In the genomic region with DNA sequence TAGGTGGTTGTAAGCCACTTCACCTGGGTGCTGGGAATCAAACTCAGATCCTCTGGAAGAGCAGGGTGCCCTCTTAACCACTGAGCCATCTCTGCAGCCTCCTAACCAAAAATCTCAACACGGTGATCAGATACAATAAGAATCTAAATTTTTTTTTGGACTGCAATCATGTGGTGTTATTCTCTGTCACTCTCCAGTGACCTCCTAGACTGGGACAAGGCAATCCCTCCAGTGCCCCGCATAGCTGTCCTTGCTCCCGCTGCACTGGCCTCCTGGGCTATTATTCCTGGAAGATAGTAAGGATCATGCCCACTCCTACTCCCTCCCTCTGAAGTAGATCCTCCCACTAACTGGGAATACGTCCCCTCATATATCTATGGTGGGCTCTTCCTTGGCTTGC, we compare ENCODE assay signal across 27 mouse cellular contexts. TPM values are rescaled to one million over a fixed set of nuclear protein-coding genes. Genes with fewer than 3 reads are reported as not detected.
DNase-seq lines count a peak whose midpoint lies in the region; ATAC-seq and TF ChIP-seq lines count a peak whose summit lies in the region.
"Had no signal": no experiment of that assay in that cellular context is flagged by ENCODE, and none has a peak within 500 bp of the region (broad histone marks: within the 10 kb centered on the region; RNA-seq: fewer than 3 reads in every experiment).

No protein-coding gene starts in this region.

- no peak overlapping the region for H3K4me2 ChIP-seq in intestine, embryonic 14.5 days (ENCODE audit: low read length)
- no peak overlapping the region for H3K4me2 ChIP-seq in intestine, postnatal 0 days (replicated peaks; ENCODE audit: low read depth)
- H3K4me2 ChIP-seq in neural tube, embryonic 14.5 days (ENCODE audit: low read depth, low read length), result no peak overlapping the region
- H3K4me2 ChIP-seq: embryonic facial prominence, embryonic 12.5 days; forebrain, embryonic 13.5 days; forebrain, embryonic 15.5 days had no signal

- H3K27me3 ChIP-seq in intestine, embryonic 14.5 days (replicated peaks; ENCODE audit: control insufficient read depth, insufficient read depth, low read length), result peaks cover 7% of the 10 kb centered on the region
- H3K27me3 ChIP-seq in intestine, postnatal 0 days (replicated peaks; ENCODE audit: control insufficient read depth, insufficient read depth, low read length), result no peaks in the 10 kb centered on the region; the same call in 1 of the 2 replicates
- peaks cover 6% of the 10 kb centered on the region for H3K27me3 ChIP-seq in neural tube, embryonic 14.5 days (ENCODE audit: control insufficient read depth, insufficient read depth, low read length)
- H3K27me3 ChIP-seq: Patski had no signal

- no peaks in the 10 kb centered on the region for H3K9me3 ChIP-seq in intestine, embryonic 14.5 days (ENCODE audit: control insufficient read depth, low read length)
- no peaks in the 10 kb centered on the region for H3K9me3 ChIP-seq in intestine, postnatal 0 days (ENCODE audit: control insufficient read depth)
- no peaks in the 10 kb centered on the region for H3K9me3 ChIP-seq in neural tube, embryonic 14.5 days (ENCODE audit: control insufficient read depth, low read length)
- H3K9me3 ChIP-seq: embryonic facial prominence, embryonic 10.5 days; embryonic facial prominence, embryonic 12.5 days; forebrain, embryonic 13.5 days; forebrain, embryonic 15.5 days; G1E had no signal

- no peak overlapping the region for H3K27ac ChIP-seq in intestine, embryonic 14.5 days (ENCODE audit: low read depth)
- H3K27ac ChIP-seq in intestine, postnatal 0 days (ENCODE audit: low read depth, low read length), result no peak overlapping the region
- H3K27ac ChIP-seq in neural tube, embryonic 14.5 days (ENCODE audit: low read depth, low read length), result no peak overlapping the region
- H3K27ac ChIP-seq: embryonic facial prominence, embryonic 10.5 days; embryonic facial prominence, embryonic 12.5 days; forebrain, embryonic 13.5 days; forebrain, embryonic 15.5 days had no signal

- intact Hi-C loops in heart, postnatal 14 days (cut with DNase I), result no loop called here

- no peak overlapping the region for H3K9ac ChIP-seq in intestine, embryonic 14.5 days (ENCODE audit: low read length)
- no peak overlapping the region for H3K9ac ChIP-seq in intestine, postnatal 0 days (ENCODE audit: low read depth, low read length)
- no peak overlapping the region for H3K9ac ChIP-seq in neural tube, embryonic 14.5 days (replicated peaks; ENCODE audit: low read depth, low read length)
- H3K9ac ChIP-seq: embryonic facial prominence, embryonic 12.5 days; forebrain, embryonic 13.5 days; forebrain, embryonic 15.5 days had no signal

- DNase-seq in heart, adult 11 months, result peak; percentile 73
- no peak for DNase-seq in heart, postnatal 14 days
- peak; percentile 38 for DNase-seq in intestine, embryonic 14.5 days (ENCODE audit: low spot score)
- DNase-seq in neural tube, embryonic 10.5 days (ENCODE audit: extremely low spot score, low spot score), result no peak
- DNase-seq: adrenal gland, adult 8-10 months; adrenal gland, postnatal 14 days; adrenal gland, postnatal 36 days; B cell, adult 2 months; cerebellum, adult 11-12 months; cerebellum, adult 2 months; cerebellum, adult 9-10 months; cerebellum, postnatal 10 days; cerebellum, postnatal 25 days had no signal

- no peak overlapping the region for H3K4me3 ChIP-seq in intestine, embryonic 14.5 days (ENCODE audit: low read depth, low read length)
- no peak overlapping the region for H3K4me3 ChIP-seq in intestine, postnatal 0 days (ENCODE audit: low read depth, low read length)
- H3K4me3 ChIP-seq in neural tube, embryonic 14.5 days (ENCODE audit: low read depth, low read length), result no peak overlapping the region
- H3K4me3 ChIP-seq: embryonic facial prominence, embryonic 10.5 days; embryonic facial prominence, embryonic 12.5 days; forebrain, embryonic 13.5 days; forebrain, embryonic 15.5 days had no signal

- H3K4me1 ChIP-seq in intestine, embryonic 14.5 days (replicated peaks; ENCODE audit: control insufficient read depth, insufficient read depth, low read length), result no peaks in the 10 kb centered on the region
- no peaks in the 10 kb centered on the region for H3K4me1 ChIP-seq in intestine, postnatal 0 days (replicated peaks; ENCODE audit: control insufficient read depth, insufficient read depth, low read length)
- H3K4me1 ChIP-seq in neural tube, embryonic 14.5 days (ENCODE audit: control insufficient read depth, insufficient read depth, low read length), result no peaks in the 10 kb centered on the region

- no peaks in the 10 kb centered on the region for H3K36me3 ChIP-seq in intestine, embryonic 14.5 days (ENCODE audit: control insufficient read depth, insufficient read depth, low read length)
- no peaks in the 10 kb centered on the region for H3K36me3 ChIP-seq in intestine, postnatal 0 days (ENCODE audit: control insufficient read depth, insufficient read depth)
- no peaks in the 10 kb centered on the region for H3K36me3 ChIP-seq in neural tube, embryonic 14.5 days (ENCODE audit: control insufficient read depth, insufficient read depth, low read length)
- H3K36me3 ChIP-seq: embryonic facial prominence, embryonic 10.5 days; embryonic facial prominence, embryonic 12.5 days; forebrain, embryonic 15.5 days; G1E had no signal

- no peak for TF ChIP-seq CTCF in intestine, postnatal 0 days (IDR thresholded peaks at IDR 0.05; ENCODE audit: low read depth)

- ATAC-seq in intestine, embryonic 14.5 days (replicated peaks; ENCODE audit: low FRiP score, low TSS enrichment, low read depth), result no peak
- ATAC-seq in intestine, postnatal 0 days, result no peak
- 0 out of 2 replicates have a peak, but pooled peaks have one; percentile 33 for ATAC-seq in neural tube, embryonic 14.5 days (ENCODE audit: low read depth)
- ATAC-seq: activated CD4-positive, CD25-positive, alpha-beta regulatory T cell, adult 4 months; CD4-positive, CD25-positive, alpha-beta regulatory T cell, adult 4 months; forebrain, embryonic 13.5 days; forebrain, embryonic 15.5 days; Patski had no signal

- 80% methylated on average over 4 of the region's 4 CpGs for WGBS in intestine, embryonic 14.5 days
- WGBS in intestine, postnatal 0 days, result 87% methylated on average over 4 of the region's 4 CpGs
- WGBS in neural tube, embryonic 14.5 days, result 59% methylated on average over 4 of the region's 4 CpGs

RNA-seq across cellular contexts. Expression of gene Foxe3, which starts 15.5 kb away (rescaled TPM):
- not detected for total RNA-seq in heart, postnatal 14 days (2021)
- polyA plus RNA-seq in intestine, embryonic 14.5 days (2014; fragmentation: Nextera tagmentation; extraction: Ambion mirVana), result not detected in 2 replicates
- polyA plus RNA-seq in intestine, postnatal 0 days (2015; fragmentation: Nextera tagmentation; extraction: Ambion mirVana), result not detected in 2 replicates
- polyA plus RNA-seq in neural tube, embryonic 14.5 days (2014; fragmentation: Nextera tagmentation; extraction: Ambion mirVana), result not detected in 2 replicates
- total RNA-seq: adrenal gland, adult 18-20 months; adrenal gland, postnatal 14 days; adrenal gland, postnatal 36 days; CH12.LX; G1E had no signal
- polyA plus RNA-seq: activated CD4-positive, CD25-positive, alpha-beta regulatory T cell, adult 4 months; CD4-positive, CD25-positive, alpha-beta regulatory T cell, adult 4 months; cerebellum, adult 2 months; cortical plate, adult 2 months; embryonic facial prominence, embryonic 14.5 days; forebrain, embryonic 13.5 days; forebrain, embryonic 15.5 days; G1E; Patski had no signal

RNA-seq across cellular contexts. Expression of gene Foxd2, which starts 32.6 kb away (rescaled TPM):
- under 1 TPM; 0.38 to 0.39 TPM for total RNA-seq in heart, postnatal 14 days (2021)
- 0.14 and 0.28 TPM in 2 replicates for polyA plus RNA-seq in intestine, embryonic 14.5 days (2014; fragmentation: Nextera tagmentation; extraction: Ambion mirVana)
- 0.50 TPM in 1 of 2 replicates, not detected in the other for polyA plus RNA-seq in intestine, postnatal 0 days (2015; fragmentation: Nextera tagmentation; extraction: Ambion mirVana)
- not detected in 2 replicates for polyA plus RNA-seq in neural tube, embryonic 14.5 days (2014; fragmentation: Nextera tagmentation; extraction: Ambion mirVana)

RNA-seq across cellular contexts. Expression of gene Cmpk1, which starts 45.7 kb away (rescaled TPM):
- total RNA-seq in heart, postnatal 14 days (2021), result 10 to 100 TPM; 43.7 to 46.9 TPM
- polyA plus RNA-seq in intestine, embryonic 14.5 days (2014; fragmentation: Nextera tagmentation; extraction: Ambion mirVana), result 98.0 and 98.9 TPM in 2 replicates
- 322 and 356 TPM in 2 replicates for polyA plus RNA-seq in intestine, postnatal 0 days (2015; fragmentation: Nextera tagmentation; extraction: Ambion mirVana)
- 207 and 221 TPM in 2 replicates for polyA plus RNA-seq in neural tube, embryonic 14.5 days (2014; fragmentation: Nextera tagmentation; extraction: Ambion mirVana)

RNA-seq across cellular contexts. Expression of gene Stil, which starts 58.6 kb away (rescaled TPM):
- 1 to 10 TPM in 1 of 2 experiments, under 1 TPM in 1; 0.67 to 1.5 TPM for total RNA-seq in heart, postnatal 14 days (2021)
- polyA plus RNA-seq in intestine, embryonic 14.5 days (2014; fragmentation: Nextera tagmentation; extraction: Ambion mirVana), result 17.6 and 18.1 TPM in 2 replicates
- 2.4 and 3.3 TPM in 2 replicates for polyA plus RNA-seq in intestine, postnatal 0 days (2015; fragmentation: Nextera tagmentation; extraction: Ambion mirVana)
- 1.3 and 2.6 TPM in 2 replicates for polyA plus RNA-seq in neural tube, embryonic 14.5 days (2014; fragmentation: Nextera tagmentation; extraction: Ambion mirVana)

Comparison
In these comparisons a context has a peak if more than half of its experiments do, and no peak if none do; other contexts are left out.
1. DNase-seq: peak in heart, adult 11 months (single experiment) and intestine, embryonic 14.5 days (single experiment); none in heart, postnatal 14 days (0 of 2) and neural tube, embryonic 10.5 days (single experiment).